Mouse (Mus musculus) adrenal gland, adult 8-10 months (tissue): ENCODE measurements at regions not wholly inside any gene's neighbourhood (a gene's known extent, or its start where the extent isn't known, plus 50 kb on each side); places are given as distances from the start of the nearest gene placed in this dataset.

Experiments used
- DNase-seq: peaks from one replicate; pipeline ENCODE4 v3.0.0; 2022

- DNase-seq = no peak
These were observed 752.6 kb downstream of the Jrkl start for GRCm38 (mm10) chr9:12492890-12493618.

DNA sequence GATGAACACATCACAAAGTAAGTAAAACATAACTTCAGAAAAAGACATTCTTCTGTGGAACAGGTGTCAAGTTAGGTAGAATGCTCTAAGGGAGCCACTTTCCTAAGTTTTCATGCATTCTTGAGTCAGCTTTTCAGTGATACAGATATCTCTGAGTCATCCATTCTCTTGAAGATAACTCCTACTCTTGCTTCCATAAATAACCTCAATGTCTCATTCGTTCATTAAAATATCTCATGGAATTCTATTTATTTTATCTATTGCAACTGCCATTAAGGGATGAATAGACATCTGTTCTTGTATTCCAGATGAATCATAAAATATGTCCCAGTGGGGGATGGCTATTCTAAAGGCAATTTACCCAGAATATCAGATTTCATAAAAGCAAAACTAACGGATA is 787.8 kb downstream of the Jrkl start:
- no peak for DNase-seq

GRCm38 (mm10) chr9:12456695-12457094 is 788.9 kb downstream of the Jrkl start:
- DNase-seq = no peak

DNA sequence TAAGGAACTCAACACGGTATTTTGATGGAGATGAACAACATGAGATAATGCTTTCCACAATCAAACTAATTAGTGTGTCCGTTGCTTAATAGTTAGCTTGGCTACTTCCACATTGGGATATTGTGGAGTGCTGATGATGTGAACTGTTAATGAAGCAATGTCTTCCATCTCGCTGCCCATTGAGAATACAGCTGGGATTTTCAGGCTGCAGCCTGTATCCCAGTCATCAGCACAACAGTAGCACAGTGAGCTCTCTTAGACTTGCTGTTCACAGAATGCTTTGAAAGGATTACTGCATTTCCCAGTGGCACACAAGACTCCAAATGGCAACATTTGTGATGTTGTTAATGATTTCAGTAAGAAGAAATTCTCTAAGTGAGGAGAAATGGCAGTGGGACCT is 811.5 kb downstream of the Jrkl start:
- DNase-seq = no peak

DNA sequence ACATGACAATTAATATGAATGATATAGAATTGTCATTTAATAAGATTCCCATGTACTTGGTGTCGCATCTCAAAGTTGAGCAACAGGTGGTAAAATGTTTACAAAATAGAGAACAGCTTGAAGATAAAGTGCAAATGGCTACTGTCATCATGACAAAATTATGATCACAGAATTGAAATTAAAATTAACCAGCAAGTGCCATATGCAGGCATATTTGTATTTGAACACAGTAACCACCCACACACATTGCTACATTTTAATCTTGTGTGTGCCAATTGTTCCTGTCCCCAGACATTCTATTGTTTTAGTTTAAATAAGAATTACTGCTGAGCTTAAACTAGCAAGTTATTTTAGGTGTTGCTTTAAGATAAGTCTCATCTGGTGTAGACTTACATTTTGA is 823.7 kb downstream of the Jrkl start:
- DNase-seq = no peak

DNA sequence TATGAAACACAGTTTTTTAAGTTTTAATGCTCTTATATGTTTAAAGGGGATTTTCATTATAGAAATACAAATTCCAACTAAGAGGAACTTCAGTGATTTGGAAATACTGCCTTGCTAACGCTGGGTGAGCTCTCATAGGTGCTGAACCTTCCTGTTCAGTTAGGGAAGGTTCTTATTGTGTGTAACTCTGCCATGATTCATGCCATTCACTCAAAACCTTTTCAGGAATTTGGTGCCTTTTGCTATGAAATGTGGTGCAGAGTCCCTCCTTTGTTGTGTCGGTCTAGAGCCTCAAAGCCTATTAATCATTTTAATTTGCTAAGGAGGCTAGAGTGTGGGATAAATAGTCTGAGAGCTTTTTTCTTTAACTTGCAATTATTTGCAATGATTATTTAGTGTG is 837.1 kb downstream of the Jrkl start:
- no peak for DNase-seq

DNA sequence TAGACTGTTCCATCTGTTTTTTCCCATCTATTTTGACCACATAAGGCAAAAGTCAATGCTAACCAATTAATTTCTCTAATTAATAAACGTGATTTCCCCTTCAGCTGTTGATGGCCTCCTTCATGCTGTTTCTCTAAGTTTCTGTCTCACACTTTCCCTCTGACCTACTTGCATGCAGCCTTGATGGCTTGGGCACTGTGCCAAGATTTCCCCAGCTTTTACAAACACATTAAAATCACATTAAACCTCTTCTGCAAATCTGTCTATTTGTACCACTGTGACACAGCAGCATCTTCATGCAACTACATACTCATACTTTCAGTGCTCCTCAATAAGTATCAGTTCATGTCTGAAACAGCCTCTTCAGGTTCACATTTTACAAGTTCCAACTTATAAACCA is 841.4 kb downstream of the Jrkl start:
- peak; percentile 23 for DNase-seq

DNA sequence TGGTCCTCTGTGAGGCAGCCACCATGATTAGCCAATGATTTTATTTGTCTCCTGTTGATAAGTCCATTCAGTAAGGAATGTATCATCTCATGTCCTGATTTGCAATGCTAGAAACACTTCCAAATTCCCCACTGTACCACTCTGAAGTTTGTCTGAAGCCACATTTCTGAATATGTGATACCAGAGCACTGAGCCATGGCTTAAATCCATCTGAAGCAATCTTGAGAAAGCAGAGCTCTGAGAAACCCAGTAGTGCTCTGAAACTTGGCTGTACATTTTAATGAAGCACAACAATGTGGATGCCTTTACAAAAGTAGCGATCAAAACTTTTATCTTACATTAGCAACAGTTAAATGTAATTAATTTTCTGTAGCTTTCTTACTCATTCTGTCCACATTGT is 850.0 kb downstream of the Jrkl start:
- no peak for DNase-seq

DNA sequence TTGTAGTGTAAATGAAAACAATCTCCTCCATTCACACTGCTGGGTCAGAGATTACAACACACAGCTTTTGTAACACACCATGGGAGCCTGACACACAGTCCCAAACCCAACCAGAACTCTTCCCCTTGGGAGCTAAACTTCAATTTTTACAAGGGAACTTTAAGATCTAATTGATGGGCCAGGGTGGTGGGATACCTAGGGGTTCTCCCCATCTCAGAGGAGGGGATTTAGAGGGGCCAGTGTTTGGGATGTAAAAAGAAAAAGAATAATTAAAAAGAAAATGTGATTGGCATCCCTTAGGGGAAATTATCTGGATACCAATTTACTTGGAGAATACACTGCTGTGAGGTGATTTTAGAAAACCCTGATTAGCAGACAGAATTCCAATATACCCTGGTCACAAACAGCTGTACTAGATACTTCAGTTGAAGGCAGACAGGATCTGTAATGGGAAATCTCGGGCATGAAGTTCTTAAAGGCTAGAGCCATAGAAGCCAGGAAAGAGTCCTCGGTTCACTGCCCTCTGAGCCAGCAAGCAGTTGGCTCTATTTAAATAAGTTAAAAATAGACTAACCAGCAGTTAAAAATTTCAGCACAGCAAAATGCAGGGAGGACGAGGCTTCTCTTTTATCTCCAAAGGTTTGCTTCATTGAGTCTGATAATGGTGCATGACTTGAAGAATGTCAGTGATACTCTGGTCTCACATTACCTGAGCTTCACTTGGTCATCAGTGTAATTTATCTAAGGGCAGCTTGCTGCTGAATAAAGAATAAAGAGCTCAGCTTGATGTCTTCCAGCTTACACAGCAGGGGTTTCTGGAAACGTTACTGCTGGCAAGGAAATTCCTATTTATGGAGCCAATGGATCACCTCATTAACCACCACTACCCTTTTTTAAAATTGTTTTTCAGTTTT is 864.6 kb downstream of the Jrkl start:
- DNase-seq = no peak

- DNase-seq = no peak
These were observed 865.6 kb downstream of the Jrkl start for GRCm38 (mm10) chr9:12380029-12380428.

- no peak for DNase-seq
These were observed 901.3 kb downstream of the Jrkl start for GRCm38 (mm10) chr9:12344296-12344695.

GRCm38 (mm10) chr9:12341453-12341852 is 904.2 kb downstream of the Jrkl start:
- DNase-seq = no peak

GRCm38 (mm10) chr9:12313517-12314075 is 932.0 kb downstream of the Jrkl start:
- DNase-seq = no peak

GRCm38 (mm10) chr9:12313027-12313426 is 932.6 kb downstream of the Jrkl start:
- DNase-seq = no peak
